24 mouse cellular contexts compared by ENCODE assay signal in genomic region chr5:112786788-112787187, GRCm38 (mm10).
DNase-seq lines count a peak whose midpoint lies in the region; ATAC-seq and TF ChIP-seq lines count a peak whose summit lies in the region.
"Had no signal": no experiment of that assay in that cellular context is flagged by ENCODE, and none has a peak within 500 bp of the region (broad histone marks: within the 10 kb centered on the region; RNA-seq: fewer than 3 reads in every experiment).

No protein-coding gene starts in this region.

- no peak for ATAC-seq in midbrain, embryonic 11.5 days (ENCODE audit: low FRiP score)
- ATAC-seq in midbrain, embryonic 14.5 days (ENCODE audit: low FRiP score, low TSS enrichment): no peak
- ATAC-seq: activated CD4-positive, CD25-positive, alpha-beta regulatory T cell, adult 4 months; CD4-positive, CD25-positive, alpha-beta regulatory T cell, adult 4 months; forebrain, embryonic 13.5 days; forebrain, embryonic 15.5 days; forebrain, postnatal 0 days; Patski had no signal

- peak; percentile 58 to 62 for DNase-seq in cerebellum, postnatal 10 days
- DNase-seq in cerebellum, postnatal 36 days: no peak
- no peak for DNase-seq in left cerebral cortex, adult 2 months (ENCODE audit: extremely low spot score in 1 of 2, low spot score in 2 of 2)
- no peak for DNase-seq in left cerebral cortex, postnatal 10 days (ENCODE audit: extremely low spot score in 1 of 2, low spot score in 2 of 2)
- DNase-seq in midbrain, embryonic 11.5 days (ENCODE audit: low spot score, missing footprints): peak; percentile 76
- no peak for DNase-seq in midbrain, embryonic 14.5 days
- DNase-seq: adrenal gland, adult 8-10 months; adrenal gland, postnatal 14 days; adrenal gland, postnatal 36 days; B cell, adult 2 months; cerebellum, adult 11 months; cerebellum, adult 18-20 months; cerebellum, adult 8-10 months; cerebellum, adult 9-11 months; forebrain, postnatal 0 days had no signal

- H3K27ac ChIP-seq in left cerebral cortex, adult 2 months: peak overlapping the region; percentile 53; the same call in 1 of the 2 replicates
- no peak overlapping the region for H3K27ac ChIP-seq in midbrain, embryonic 11.5 days (ENCODE audit: low read depth, low read length)
- no peak overlapping the region for H3K27ac ChIP-seq in midbrain, embryonic 14.5 days (replicated peaks; ENCODE audit: low read depth, low read length)
- H3K27ac ChIP-seq: embryonic facial prominence, embryonic 10.5 days; embryonic facial prominence, embryonic 12.5 days; forebrain, embryonic 13.5 days; forebrain, embryonic 15.5 days had no signal

- H3K4me1 ChIP-seq in midbrain, embryonic 11.5 days (ENCODE audit: control insufficient read depth, insufficient read depth, low read length): no peaks in the 10 kb centered on the region
- no peaks in the 10 kb centered on the region for H3K4me1 ChIP-seq in midbrain, embryonic 14.5 days (ENCODE audit: control insufficient read depth, insufficient read depth, low read length)
- H3K4me1 ChIP-seq: embryonic facial prominence, embryonic 10.5 days; embryonic facial prominence, embryonic 12.5 days; forebrain, embryonic 13.5 days; forebrain, embryonic 15.5 days had no signal

- TF ChIP-seq CTCF in left cerebral cortex, adult 2 months (IDR thresholded peaks at IDR 0.05): no peak

- no peak overlapping the region for H3K4me2 ChIP-seq in midbrain, embryonic 11.5 days
- no peak overlapping the region for H3K4me2 ChIP-seq in midbrain, embryonic 14.5 days (ENCODE audit: low read length)
- H3K4me2 ChIP-seq: embryonic facial prominence, embryonic 12.5 days; forebrain, embryonic 13.5 days; forebrain, embryonic 15.5 days had no signal

- no peak overlapping the region for H3K4me3 ChIP-seq in left cerebral cortex, adult 2 months
- no peak overlapping the region for H3K4me3 ChIP-seq in midbrain, embryonic 11.5 days (ENCODE audit: low read depth, low read length)
- no peak overlapping the region for H3K4me3 ChIP-seq in midbrain, embryonic 14.5 days (replicated peaks; ENCODE audit: low read depth, low read length)
- H3K4me3 ChIP-seq: embryonic facial prominence, embryonic 10.5 days; embryonic facial prominence, embryonic 12.5 days; forebrain, embryonic 13.5 days; forebrain, embryonic 15.5 days had no signal

- no peaks in the 10 kb centered on the region for H3K9me3 ChIP-seq in midbrain, embryonic 11.5 days (ENCODE audit: control insufficient read depth, low read length)
- no peaks in the 10 kb centered on the region for H3K9me3 ChIP-seq in midbrain, embryonic 14.5 days (ENCODE audit: control insufficient read depth, low read length)
- H3K9me3 ChIP-seq: embryonic facial prominence, embryonic 10.5 days; embryonic facial prominence, embryonic 12.5 days; forebrain, embryonic 13.5 days; forebrain, embryonic 15.5 days had no signal

- no peak overlapping the region for H3K9ac ChIP-seq in midbrain, embryonic 11.5 days (ENCODE audit: low read length)
- no peak overlapping the region for H3K9ac ChIP-seq in midbrain, embryonic 14.5 days (replicated peaks; ENCODE audit: low read length)
- H3K9ac ChIP-seq: embryonic facial prominence, embryonic 12.5 days; forebrain, embryonic 13.5 days; forebrain, embryonic 15.5 days; forebrain, postnatal 0 days had no signal

- intact Hi-C loops in left cerebral cortex, adult 2 months (cut with DNase I): loop anchor here (5.0 kb wide), 1 partner anchor 76 kb away; no protein-coding TSS in a partner anchor
- intact Hi-C loops in left cerebral cortex, postnatal 10 days (cut with DNase I): no loop called here

- H3K36me3 ChIP-seq in midbrain, embryonic 11.5 days (ENCODE audit: control insufficient read depth, insufficient read depth, low read length): no peaks in the 10 kb centered on the region
- H3K36me3 ChIP-seq in midbrain, embryonic 14.5 days (ENCODE audit: control insufficient read depth, insufficient read depth, low read length): no peaks in the 10 kb centered on the region
- H3K36me3 ChIP-seq: embryonic facial prominence, embryonic 10.5 days; embryonic facial prominence, embryonic 12.5 days; forebrain, embryonic 15.5 days; G1E had no signal

- WGBS in midbrain, embryonic 11.5 days: 87% methylated on average over 6 of the region's 6 CpGs
- 85% methylated on average over 6 of the region's 6 CpGs for WGBS in midbrain, embryonic 14.5 days

- no peaks in the 10 kb centered on the region for H3K27me3 ChIP-seq in midbrain, embryonic 11.5 days (ENCODE audit: control insufficient read depth, insufficient read depth, low read length)
- no peaks in the 10 kb centered on the region for H3K27me3 ChIP-seq in midbrain, embryonic 14.5 days (ENCODE audit: control insufficient read depth, insufficient read depth, low read length)
- H3K27me3 ChIP-seq: CH12.LX; embryonic facial prominence, embryonic 12.5 days; forebrain, embryonic 13.5 days; forebrain, embryonic 15.5 days; Patski had no signal

Comparison
In these comparisons a context has a peak if more than half of its experiments do, and no peak if none do; other contexts are left out.
1. DNase-seq: peak in cerebellum, postnatal 10 days (2 of 2) and midbrain, embryonic 11.5 days (single experiment); none in cerebellum, postnatal 36 days (0 of 2), left cerebral cortex, adult 2 months (0 of 2), left cerebral cortex, postnatal 10 days (0 of 2) and midbrain, embryonic 14.5 days (single experiment).